Mouse (Mus musculus): ENCODE data around the gene Art4. TPM values are rescaled to one million over a fixed set of nuclear protein-coding genes. Genes with fewer than 3 reads are reported as not detected.

Art4 gene
- total and polyA plus RNA-seq, 3 experiments: 0.50 to 0.60 TPM; not detected in 1

GRCm38 (mm10) chr6:136805409-136805775 is 52.1 kb downstream of the Art4 start:
- H3K4me1 ChIP-seq (ENCODE audit: control insufficient read depth in 1 of 2, insufficient read depth in 2 of 2, low read length in 2 of 2): peaks cover 0 to 14% of the 10 kb centered on the region in 2 experiments; a peak in 3 of 4 replicates
- H3K36me3 ChIP-seq (ENCODE audit: control insufficient read depth in 1 of 2, insufficient read depth in 2 of 2, low read length in 2 of 2): peaks cover 0 to 23% of the 10 kb centered on the region in 2 experiments; a peak in 3 of 4 replicates
- H3K27ac ChIP-seq (ENCODE audit: control insufficient read depth, low read depth, low read length): peak overlapping the region; percentile 46; the same call in 1 of the 2 replicates
- TF ChIP-seq TBP (IDR thresholded peaks at IDR 0.05; ENCODE audit: low read depth, low read length): peak; percentile 13; the same call in 1 of the 2 replicates
- TF ChIP-seq SIN3A (IDR thresholded peaks at IDR 0.05; ENCODE audit: low read length): no peak
- H3K9me3 ChIP-seq (replicated peaks; ENCODE audit: insufficient read depth, low read length): no peaks in the 10 kb centered on the region
- no peaks in the 10 kb centered on the region for H3K27me3 ChIP-seq (ENCODE audit: control insufficient read depth in 1 of 2, insufficient read depth in 2 of 2, low read length in 2 of 2)
- peak overlapping the region; percentile 49 for H3K9ac ChIP-seq (ENCODE audit: control insufficient read depth, low read depth, low read length, poor library complexity, severe bottlenecking)
- peak overlapping the region; percentile 3 to 46; a peak in 3 of 4 replicates for H3K4me3 ChIP-seq (ENCODE audit: control insufficient read depth in 1 of 2, insufficient read depth in 1 of 2, low read depth in 2 of 2, low read length in 2 of 2)
- DNase-seq (ENCODE audit: low read depth, low spot score): peak; percentile 61
- H3K79me2 ChIP-seq (ENCODE audit: control insufficient read depth, insufficient read depth, low read length, poor library complexity): peaks cover 22% of the 10 kb centered on the region

GRCm38 (mm10) chr6:136804705-136805408 is 52.7 kb downstream of the Art4 start:
- peaks cover 17% of the 10 kb centered on the region for H3K79me2 ChIP-seq (ENCODE audit: control insufficient read depth, insufficient read depth, low read length, poor library complexity)
- H3K9me3 ChIP-seq (replicated peaks; ENCODE audit: insufficient read depth, low read length): no peaks in the 10 kb centered on the region
- peak overlapping the region; percentile 7 to 33 for H3K4me3 ChIP-seq (ENCODE audit: control insufficient read depth in 1 of 2, insufficient read depth in 1 of 2, low read depth in 2 of 2, low read length in 2 of 2)
- H3K27me3 ChIP-seq (ENCODE audit: control insufficient read depth in 1 of 2, insufficient read depth in 2 of 2, low read length in 2 of 2): no peaks in the 10 kb centered on the region
- H3K9ac ChIP-seq (ENCODE audit: control insufficient read depth, low read depth, low read length, poor library complexity, severe bottlenecking): peak overlapping the region; percentile 60
- peaks cover 0 to 17% of the 10 kb centered on the region in 2 experiments; a peak in 2 of 4 replicates for H3K36me3 ChIP-seq (ENCODE audit: control insufficient read depth in 1 of 2, insufficient read depth in 2 of 2, low read length in 2 of 2)
- no peak for TF ChIP-seq TAL1 (IDR thresholded peaks at IDR 0.05; ENCODE audit: low read length)
- peak; percentile 89 for TF ChIP-seq TBP (IDR thresholded peaks at IDR 0.05; ENCODE audit: low read depth, low read length)
- TF ChIP-seq GATA1 (IDR thresholded peaks at IDR 0.05; ENCODE audit: low read depth, low read length): peak; percentile 71
- H3K27ac ChIP-seq (ENCODE audit: control insufficient read depth, low read depth, low read length): peak overlapping the region; percentile 99
- peaks cover 0 to 8% of the 10 kb centered on the region in 2 experiments; a peak in 3 of 4 replicates for H3K4me1 ChIP-seq (ENCODE audit: control insufficient read depth in 1 of 2, insufficient read depth in 2 of 2, low read length in 2 of 2)
- DNase-seq (ENCODE audit: low read depth, low spot score): peak; percentile 90

- H3K79me2 ChIP-seq (ENCODE audit: control insufficient read depth, insufficient read depth, low read length, poor library complexity): peaks cover 9% of the 10 kb centered on the region
- peak; percentile 99 for DNase-seq (ENCODE audit: low read depth, low spot score)
- peaks cover 0 to 13% of the 10 kb centered on the region in 2 experiments; a peak in 2 of 4 replicates for H3K36me3 ChIP-seq (ENCODE audit: control insufficient read depth in 1 of 2, insufficient read depth in 2 of 2, low read length in 2 of 2)
- no peaks in the 10 kb centered on the region for H3K27me3 ChIP-seq (ENCODE audit: control insufficient read depth in 1 of 2, insufficient read depth in 2 of 2, low read length in 2 of 2)
- peak within 1 kb of the TSS; percentile 7 to 47 for H3K4me3 ChIP-seq (ENCODE audit: control insufficient read depth in 1 of 2, insufficient read depth in 1 of 2, low read depth in 2 of 2, low read length in 2 of 2)
- peak within 1 kb of the TSS; percentile 99 for H3K27ac ChIP-seq (ENCODE audit: control insufficient read depth, low read depth, low read length)
- H3K4me1 ChIP-seq (ENCODE audit: control insufficient read depth in 1 of 2, insufficient read depth in 2 of 2, low read length in 2 of 2): peaks cover 0 to 4% of the 10 kb centered on the region in 2 experiments; a peak in 2 of 4 replicates
- H3K9ac ChIP-seq (ENCODE audit: control insufficient read depth, low read depth, low read length, poor library complexity, severe bottlenecking): peak within 1 kb of the TSS; percentile 77
- no peaks in the 10 kb centered on the region for H3K9me3 ChIP-seq (replicated peaks; ENCODE audit: insufficient read depth, low read length)
- TF ChIP-seq TAL1 (IDR thresholded peaks at IDR 0.05; ENCODE audit: low read length): no peak
- peak; percentile 98 for TF ChIP-seq UBTF (IDR thresholded peaks at IDR 0.05; ENCODE audit: borderline replicate concordance, insufficient read depth, low read depth, low read length)
- no peak for TF ChIP-seq KAT2A (conservative IDR thresholded peaks at IDR 0.05; ENCODE audit: low read depth, low read length)
- no peak for TF ChIP-seq RAD21 (IDR thresholded peaks at IDR 0.05; ENCODE audit: low read depth, low read length)
- no peak for TF ChIP-seq MXI1 (IDR thresholded peaks at IDR 0.05; ENCODE audit: low read depth, low read length)
- TF ChIP-seq MYB (IDR thresholded peaks at IDR 0.05; ENCODE audit: low read depth, low read length): no peak
- TF ChIP-seq POLR2A (IDR thresholded peaks at IDR 0.05; ENCODE audit: control insufficient read depth in 1 of 2, insufficient read depth in 1 of 2, low read depth in 1 of 2, low read length in 2 of 2, poor library complexity in 1 of 2): peak; percentile 98 to 100
- TF ChIP-seq EP300 (IDR thresholded peaks at IDR 0.05; ENCODE audit: low read depth in 1 of 2, low read length in 2 of 2): no peak
- no peak for TF ChIP-seq MEF2A (IDR thresholded peaks at IDR 0.05; ENCODE audit: extremely low read depth, insufficient replicate concordance, low read depth, low read length, poor library complexity, severe bottlenecking)
- TF ChIP-seq ETS1 (IDR thresholded peaks at IDR 0.05; ENCODE audit: low read depth, low read length): no peak
- no peak for TF ChIP-seq ELF1 (IDR thresholded peaks at IDR 0.05; ENCODE audit: low read depth, low read length)
- no peak for TF ChIP-seq GABPA (IDR thresholded peaks at IDR 0.05; ENCODE audit: low read depth, low read length)
- no peak for TF ChIP-seq JUND (IDR thresholded peaks at IDR 0.05; ENCODE audit: low read depth, low read length)
- TF ChIP-seq POLR2AphosphoS5 (IDR thresholded peaks at IDR 0.05; ENCODE audit: borderline replicate concordance, low read depth, low read length): peak; percentile 100
- no peak for TF ChIP-seq USF1 (IDR thresholded peaks at IDR 0.05; ENCODE audit: low read depth, low read length)
- no peak for TF ChIP-seq MYC (IDR thresholded peaks at IDR 0.05; ENCODE audit: low read depth, low read length)
- TF ChIP-seq SMC3 (IDR thresholded peaks at IDR 0.05; ENCODE audit: low read depth, low read length): no peak
- TF ChIP-seq MAX (IDR thresholded peaks at IDR 0.05; ENCODE audit: low read length): no peak
- TF ChIP-seq CTCF (IDR thresholded peaks at IDR 0.05 in 2 of 3, conservative IDR thresholded peaks at IDR 0.05 in 1 of 3; ENCODE audit: control insufficient read depth in 1 of 3, insufficient read depth in 1 of 3, low read depth in 2 of 3, low read length in 3 of 3, poor library complexity in 1 of 3, severe bottlenecking in 1 of 3): no peak
Observed at GRCm38 (mm10) chr6:136803739-136804633, 53.5 kb downstream of the Art4 start, which contains the start of gene Hist4h4. Gene Hist4h4, minus strand, starts transcription at chr6:136804415.
